Mouse (Mus musculus) small intestine, adult 2 months (tissue): ENCODE measurements around the gene Kbtbd4. TPM values are rescaled to one million over a fixed set of nuclear protein-coding genes. Genes with fewer than 3 reads are reported as not detected.

ENCODE experiments used
- H3K27ac ChIP-seq: fragments of 200-500 bp; 2 replicates; pipeline ENCODE4 v1.5.1; 2012; ENCODE audit warnings: low read depth, low read length, control low read depth, inconsistent platforms; ENCODE audit not compliant: insufficient read depth
- H3K27me3 ChIP-seq: fragments of 200-500 bp; 2 replicates; pipeline ENCODE4 v1.6.1; 2012; ENCODE audit warnings: mild to moderate bottlenecking, moderate library complexity, low read length, inconsistent platforms; ENCODE audit not compliant: control insufficient read depth, insufficient read depth
- H3K36me3 ChIP-seq: fragments of 200-500 bp; 2 replicates; pipeline ENCODE4 v1.6.1; 2012; ENCODE audit warnings: mild to moderate bottlenecking, low read length, control low read depth, inconsistent platforms; ENCODE audit not compliant: control insufficient read depth, insufficient read depth
- H3K4me1 ChIP-seq: fragments of 200-500 bp; 2 replicates; pipeline ENCODE4 v1.6.1; 2012; ENCODE audit warnings: low read length, inconsistent platforms, mixed read lengths; ENCODE audit not compliant: control insufficient read depth, insufficient read depth, insufficient read length
- H3K4me3 ChIP-seq: fragments of 200-500 bp; 2 replicates; pipeline ENCODE4 v1.5.1; 2012; ENCODE audit warnings: low read depth, mild to moderate bottlenecking, control low read depth, inconsistent platforms, low read length, moderate library complexity
- CTCF ChIP-seq: fragments of 200-500 bp; IDR thresholded peaks from 2 replicates; pipeline ENCODE4 v1.5.1; 2012; ENCODE audit warnings: low read depth, mild to moderate bottlenecking, control low read depth, inconsistent platforms, low read length, moderate library complexity, mixed read lengths; ENCODE audit not compliant: insufficient replicate concordance, insufficient read length; ENCODE audit errors: extremely low read depth
- POLR2A ChIP-seq: fragments of 200-500 bp; IDR thresholded peaks from 2 replicates; pipeline ENCODE4 v1.6.1; 2012; ENCODE audit warnings: low read depth, mild to moderate bottlenecking, control low read depth, inconsistent platforms, low read length, moderate library complexity
- WGBS: fragments of 180-500 bp; shearing (Covaris S2); methylation state at CpG from one replicate; pipeline ENCODE4 v1.1.7; 2018; 5-methylcytosine and 5-hydroxymethylcytosine counted together
- polyA plus RNA-seq: library from polyadenylated mRNA; depleted of rRNA; stranded (reverse); fragments of >200 nt; gene quantifications from 2 replicates; pipeline ENCODE4 v1.2.3, GENCODE M21; 2012

Kbtbd4 gene
- polyA plus RNA-seq, 1 experiment = 9.6 TPM

GRCm38 (mm10) chr2:90921178-90921577, 16.6 kb downstream of the Kbtbd4 start:
- Histone ChIP-seq H3K4me1 (no peaks in the 10 kb centered on the region), H3K27me3 (no peaks in the 10 kb centered on the region), H3K36me3 (no peaks in the 10 kb centered on the region), H3K4me3 (no peak overlapping the region), H3K27ac (0 out of 2 replicates have a peak overlapping the region, but pooled peaks have one; percentile 24)
- WGBS = 79% methylated on average over 1 of the region's 1 CpGs
- no peak for TF ChIP-seq POLR2A
- no peak for TF ChIP-seq CTCF

GRCm38 (mm10) chr2:90922636-90923035, 18.1 kb downstream of the Kbtbd4 start:
- H3K4me3 ChIP-seq = no peak overlapping the region
- H3K27ac ChIP-seq = no peak overlapping the region
- WGBS = 80% methylated on average over 2 of the region's 2 CpGs
- H3K4me1 ChIP-seq = no peaks in the 10 kb centered on the region
- TF ChIP-seq POLR2A = no peak
- no peak for TF ChIP-seq CTCF
- H3K36me3 ChIP-seq = no peaks in the 10 kb centered on the region
- H3K27me3 ChIP-seq = no peaks in the 10 kb centered on the region

DNA sequence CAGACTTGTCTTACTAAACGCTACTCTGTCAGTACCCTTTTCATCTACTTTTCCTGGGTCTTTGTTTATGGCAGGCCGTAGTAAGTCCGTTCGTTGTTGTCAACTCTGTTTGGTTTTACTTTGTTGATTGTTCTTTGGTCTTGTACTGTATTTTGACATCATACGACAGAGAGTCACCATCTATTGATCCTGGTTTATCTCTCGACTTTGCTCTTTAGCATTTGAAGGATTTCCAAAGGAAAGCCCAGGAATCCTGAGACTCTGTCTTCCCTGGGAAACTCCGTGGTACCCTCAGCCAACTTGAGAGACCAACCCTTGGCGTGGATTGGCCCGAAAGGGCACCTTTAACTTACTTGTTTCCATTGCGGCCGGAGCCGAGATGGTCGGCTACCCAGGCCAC, 24.0 kb downstream of the Kbtbd4 start:
- H3K36me3 ChIP-seq = no peaks in the 10 kb centered on the region
- H3K4me1 ChIP-seq = no peaks in the 10 kb centered on the region
- no peak overlapping the region for H3K4me3 ChIP-seq
- H3K27ac ChIP-seq = no peak overlapping the region
- no peaks in the 10 kb centered on the region for H3K27me3 ChIP-seq
- WGBS = 81% methylated on average over 13 of the region's 13 CpGs
- no peak for TF ChIP-seq CTCF
- TF ChIP-seq POLR2A = no peak

DNA sequence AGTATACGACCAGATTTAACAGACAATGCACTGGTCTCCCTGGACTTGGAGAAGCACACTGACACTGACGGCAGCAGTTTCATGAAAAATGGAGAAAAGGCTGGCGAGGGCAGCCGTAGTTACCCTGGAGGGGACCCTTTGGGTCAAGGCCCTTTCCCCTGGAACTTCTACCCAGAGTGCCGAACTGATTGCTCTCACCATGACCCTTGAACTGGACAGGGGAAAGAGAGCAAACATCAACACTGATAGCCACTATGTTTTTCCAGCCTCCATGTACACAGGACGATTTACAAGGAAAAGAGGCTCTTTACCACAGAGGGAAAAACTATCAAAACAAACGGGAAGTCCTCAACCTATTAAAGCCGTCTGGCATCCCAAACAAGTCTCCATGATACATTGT, 27.3 kb downstream of the Kbtbd4 start:
- H3K4me1 ChIP-seq = no peaks in the 10 kb centered on the region
- no peak overlapping the region for H3K27ac ChIP-seq
- H3K4me3 ChIP-seq = no peak overlapping the region
- H3K27me3 ChIP-seq = no peaks in the 10 kb centered on the region
- H3K36me3 ChIP-seq = no peaks in the 10 kb centered on the region
- 55% methylated on average over 8 of the region's 8 CpGs for WGBS
- TF ChIP-seq POLR2A (no peak), CTCF (no peak)

- TF ChIP-seq POLR2A (no peak), CTCF (no peak)
- H3K27ac ChIP-seq = no peak overlapping the region
- H3K4me3 ChIP-seq = no peak overlapping the region
- no peaks in the 10 kb centered on the region for H3K36me3 ChIP-seq
- no peaks in the 10 kb centered on the region for H3K4me1 ChIP-seq
- 59% methylated on average over 2 of the region's 2 CpGs for WGBS
- no peaks in the 10 kb centered on the region for H3K27me3 ChIP-seq
Observed at GRCm38 (mm10) chr2:90932273-90932672, 27.7 kb downstream of the Kbtbd4 start.

- no peak for TF ChIP-seq CTCF
- no peak for TF ChIP-seq POLR2A
- Histone ChIP-seq H3K36me3 (no peaks in the 10 kb centered on the region), H3K27ac (no peak overlapping the region), H3K4me3 (no peak overlapping the region), H3K27me3 (no peaks in the 10 kb centered on the region), H3K4me1 (peaks cover 2% of the 10 kb centered on the region; the same call in 1 of the 2 replicates)
- 68% methylated on average over 3 of the region's 3 CpGs for WGBS
Observed at GRCm38 (mm10) chr2:90938362-90938761, 33.8 kb downstream of the Kbtbd4 start.

DNA sequence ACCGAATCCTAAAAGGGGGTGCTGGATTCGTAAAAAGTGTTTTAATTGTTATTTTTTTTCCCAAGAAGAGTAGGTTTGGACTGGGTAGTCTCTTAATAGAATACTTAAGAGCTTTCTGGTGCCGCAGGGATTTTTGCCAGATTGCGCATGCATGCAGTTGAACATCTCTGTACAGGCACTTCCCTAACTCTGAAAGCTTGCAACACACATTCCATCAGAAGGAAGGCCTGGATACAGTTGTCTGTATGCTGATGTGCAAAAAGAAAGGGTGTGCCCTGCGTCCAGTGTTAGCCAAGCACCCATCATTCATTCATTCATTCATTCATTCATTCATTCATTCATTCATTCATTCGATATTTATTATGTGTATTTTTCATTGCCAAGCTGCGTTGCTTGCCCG, 35.2 kb downstream of the Kbtbd4 start:
- WGBS = 35% methylated on average over 8 of the region's 8 CpGs
- Histone ChIP-seq H3K4me3 (peak overlapping the region; percentile 99), H3K27me3 (no peaks in the 10 kb centered on the region), H3K36me3 (no peaks in the 10 kb centered on the region), H3K4me1 (peaks cover 2% of the 10 kb centered on the region; the same call in 1 of the 2 replicates), H3K27ac (no peak overlapping the region)
- no peak for TF ChIP-seq CTCF
- TF ChIP-seq POLR2A = no peak
